ENCODE assay signal across 13 mouse cellular contexts in genomic region chr9:38954124-38954416, GRCm38 (mm10). TPM values are rescaled to one million over a fixed set of nuclear protein-coding genes. Genes with fewer than 3 reads are reported as not detected.
DNase-seq lines count a peak whose midpoint lies in the region; ATAC-seq and TF ChIP-seq lines count a peak whose summit lies in the region.
"Had no signal": no experiment of that assay in that cellular context is flagged by ENCODE, and none has a peak within 500 bp of the region (broad histone marks: within the 10 kb centered on the region; RNA-seq: fewer than 3 reads in every experiment).

No protein-coding gene starts in this region.

- no peak overlapping the region for H3K27ac ChIP-seq in heart, postnatal 0 days (ENCODE audit: low read depth)
- no peak overlapping the region for H3K27ac ChIP-seq in neural tube, embryonic 12.5 days
- H3K27ac ChIP-seq in neural tube, embryonic 15.5 days (replicated peaks) = no peak overlapping the region
- H3K27ac ChIP-seq: embryonic facial prominence, embryonic 15.5 days; hindbrain, embryonic 10.5 days; macrophage; neural tube, embryonic 13.5 days had no signal

- H3K36me3 ChIP-seq in heart, postnatal 0 days (replicated peaks; ENCODE audit: control insufficient read depth, insufficient read depth, low read length) = no peaks in the 10 kb centered on the region
- no peaks in the 10 kb centered on the region for H3K36me3 ChIP-seq in neural tube, embryonic 12.5 days
- H3K36me3 ChIP-seq in neural tube, embryonic 15.5 days = no peaks in the 10 kb centered on the region
- H3K36me3 ChIP-seq: embryonic facial prominence, embryonic 15.5 days; hindbrain, embryonic 10.5 days; neural tube, embryonic 13.5 days had no signal

- H3K9me3 ChIP-seq in heart, postnatal 0 days (replicated peaks; ENCODE audit: control insufficient read depth, low read length) = no peaks in the 10 kb centered on the region
- no peaks in the 10 kb centered on the region for H3K9me3 ChIP-seq in neural tube, embryonic 12.5 days
- H3K9me3 ChIP-seq in neural tube, embryonic 15.5 days (replicated peaks) = no peaks in the 10 kb centered on the region
- H3K9me3 ChIP-seq: embryonic facial prominence, embryonic 15.5 days; hindbrain, embryonic 10.5 days; neural tube, embryonic 13.5 days had no signal

- H3K4me1 ChIP-seq in heart, postnatal 0 days (ENCODE audit: control insufficient read depth, insufficient read depth) = no peaks in the 10 kb centered on the region
- H3K4me1 ChIP-seq in neural tube, embryonic 12.5 days = no peaks in the 10 kb centered on the region
- no peaks in the 10 kb centered on the region for H3K4me1 ChIP-seq in neural tube, embryonic 15.5 days
- H3K4me1 ChIP-seq: embryonic facial prominence, embryonic 15.5 days; hindbrain, embryonic 10.5 days; neural tube, embryonic 13.5 days had no signal

- H3K27me3 ChIP-seq in heart, postnatal 0 days (ENCODE audit: control insufficient read depth, insufficient read depth, low read length) = no peaks in the 10 kb centered on the region
- H3K27me3 ChIP-seq in neural tube, embryonic 12.5 days (replicated peaks) = no peaks in the 10 kb centered on the region
- H3K27me3 ChIP-seq in neural tube, embryonic 15.5 days (replicated peaks) = no peaks in the 10 kb centered on the region
- H3K27me3 ChIP-seq: embryonic facial prominence, embryonic 15.5 days; neural tube, embryonic 13.5 days had no signal

- no peak for TF ChIP-seq EP300 in heart, postnatal 0 days (IDR thresholded peaks at IDR 0.05; ENCODE audit: low read depth)

- 60% methylated on average over 4 of the region's 4 CpGs for WGBS in heart, postnatal 0 days
- WGBS in neural tube, embryonic 12.5 days = 80% methylated on average over 4 of the region's 4 CpGs
- WGBS in neural tube, embryonic 15.5 days = 88% methylated on average over 4 of the region's 4 CpGs

- ATAC-seq in heart, postnatal 0 days (ENCODE audit: insufficient read depth, low read depth) = no peak
- 0 out of 2 replicates have a peak, but pooled peaks have one; percentile 50 for ATAC-seq in neural tube, embryonic 12.5 days (ENCODE audit: low FRiP score, low read depth)
- ATAC-seq in neural tube, embryonic 15.5 days (ENCODE audit: low FRiP score) = no peak

- no peak overlapping the region for H3K4me3 ChIP-seq in heart, postnatal 0 days (ENCODE audit: low read depth, low read length)
- no peak overlapping the region for H3K4me3 ChIP-seq in neural tube, embryonic 12.5 days
- no peak overlapping the region for H3K4me3 ChIP-seq in neural tube, embryonic 15.5 days (replicated peaks)
- H3K4me3 ChIP-seq: embryonic facial prominence, embryonic 15.5 days; hindbrain, embryonic 10.5 days; neural tube, embryonic 13.5 days had no signal

- no peak overlapping the region for H3K4me2 ChIP-seq in heart, postnatal 0 days (ENCODE audit: low read depth, low read length)
- H3K4me2 ChIP-seq in neural tube, embryonic 12.5 days (replicated peaks) = no peak overlapping the region
- no peak overlapping the region for H3K4me2 ChIP-seq in neural tube, embryonic 15.5 days
- H3K4me2 ChIP-seq: embryonic facial prominence, embryonic 15.5 days; liver, embryonic 11.5 days; neural tube, embryonic 13.5 days had no signal

- no peak overlapping the region for H3K9ac ChIP-seq in heart, postnatal 0 days (replicated peaks; ENCODE audit: low read depth, low read length)
- no peak overlapping the region for H3K9ac ChIP-seq in neural tube, embryonic 12.5 days
- no peak overlapping the region for H3K9ac ChIP-seq in neural tube, embryonic 15.5 days (replicated peaks)
- H3K9ac ChIP-seq: embryonic facial prominence, embryonic 15.5 days; neural tube, embryonic 13.5 days had no signal

- TF ChIP-seq CTCF in heart, postnatal 0 days (IDR thresholded peaks at IDR 0.05; ENCODE audit: low read depth) = peak; percentile 17; the same call in 1 of the 2 replicates

- no peak for DNase-seq in heart, postnatal 0 days (ENCODE audit: low spot score)
- DNase-seq in heart, adult 18-20 months = no peak
- peak; percentile 13 for DNase-seq in embryo, embryonic 11 days
- DNase-seq in natural killer cell, adult 2 months (ENCODE audit: low spot score in 2 of 2) = no peak
- DNase-seq in Muller cell, postnatal 12 days (ENCODE audit: inconsistent ontology term) = no peak
- DNase-seq: thymus, adult 18-20 months had no signal

RNA-seq across cellular contexts. Expression of gene Olfr933, which starts 18.0 kb away (rescaled TPM):
- total RNA-seq in heart, postnatal 0 days (2014; rRNA removed; ENCODE audit: low replicate concordance) = not detected in 2 replicates
- polyA plus RNA-seq in heart, postnatal 0 days (2015; fragmentation: Nextera tagmentation; extraction: Ambion mirVana) = not detected in 2 replicates
- not detected for total RNA-seq in heart, adult 18-20 months (2021)
- not detected in 2 replicates for polyA plus RNA-seq in neural tube, embryonic 12.5 days (2016; fragmentation: Nextera tagmentation; extraction: Ambion mirVana)
- polyA plus RNA-seq in neural tube, embryonic 15.5 days (2015; fragmentation: Nextera tagmentation; extraction: Ambion mirVana) = not detected in 2 replicates
- polyA plus RNA-seq: hindbrain, embryonic 10.5 days; liver, embryonic 11.5 days; macrophage; neural tube, embryonic 13.5 days had no signal

RNA-seq across cellular contexts. Expression of gene Olfr930, which starts 24.5 kb away (rescaled TPM):
- total RNA-seq in heart, postnatal 0 days (2014; rRNA removed; ENCODE audit: low replicate concordance) = not detected in 2 replicates
- polyA plus RNA-seq in heart, postnatal 0 days (2015; fragmentation: Nextera tagmentation; extraction: Ambion mirVana) = not detected in 2 replicates
- not detected for total RNA-seq in heart, adult 18-20 months (2021)
- not detected in 2 replicates for polyA plus RNA-seq in neural tube, embryonic 12.5 days (2016; fragmentation: Nextera tagmentation; extraction: Ambion mirVana)
- not detected in 2 replicates for polyA plus RNA-seq in neural tube, embryonic 15.5 days (2015; fragmentation: Nextera tagmentation; extraction: Ambion mirVana)
- polyA plus RNA-seq: embryonic facial prominence, embryonic 15.5 days; hindbrain, embryonic 10.5 days; liver, embryonic 11.5 days; macrophage; neural tube, embryonic 13.5 days had no signal

RNA-seq across cellular contexts. Expression of gene Olfr934, which starts 34.0 kb away (rescaled TPM):
- total RNA-seq in heart, postnatal 0 days (2014; rRNA removed; ENCODE audit: low replicate concordance) = not detected in 2 replicates
- not detected in 2 replicates for polyA plus RNA-seq in heart, postnatal 0 days (2015; fragmentation: Nextera tagmentation; extraction: Ambion mirVana)
- total RNA-seq in heart, adult 18-20 months (2021) = not detected
- not detected in 2 replicates for polyA plus RNA-seq in neural tube, embryonic 12.5 days (2016; fragmentation: Nextera tagmentation; extraction: Ambion mirVana)
- polyA plus RNA-seq in neural tube, embryonic 15.5 days (2015; fragmentation: Nextera tagmentation; extraction: Ambion mirVana) = not detected in 2 replicates
- polyA plus RNA-seq: embryonic facial prominence, embryonic 15.5 days; hindbrain, embryonic 10.5 days; liver, embryonic 11.5 days; macrophage; neural tube, embryonic 13.5 days had no signal

RNA-seq across cellular contexts. Expression of gene Olfr935, which starts 45.4 kb away (rescaled TPM):
- total RNA-seq in heart, postnatal 0 days (2014; rRNA removed; ENCODE audit: low replicate concordance) = not detected in 2 replicates
- not detected in 2 replicates for polyA plus RNA-seq in heart, postnatal 0 days (2015; fragmentation: Nextera tagmentation; extraction: Ambion mirVana)
- not detected for total RNA-seq in heart, adult 18-20 months (2021)
- polyA plus RNA-seq in neural tube, embryonic 12.5 days (2016; fragmentation: Nextera tagmentation; extraction: Ambion mirVana) = not detected in 2 replicates
- not detected in 2 replicates for polyA plus RNA-seq in neural tube, embryonic 15.5 days (2015; fragmentation: Nextera tagmentation; extraction: Ambion mirVana)
- polyA plus RNA-seq: hindbrain, embryonic 10.5 days; liver, embryonic 11.5 days; macrophage; neural tube, embryonic 13.5 days had no signal
